ENCODE assay signal across 8 mouse cellular contexts in the genomic region with DNA sequence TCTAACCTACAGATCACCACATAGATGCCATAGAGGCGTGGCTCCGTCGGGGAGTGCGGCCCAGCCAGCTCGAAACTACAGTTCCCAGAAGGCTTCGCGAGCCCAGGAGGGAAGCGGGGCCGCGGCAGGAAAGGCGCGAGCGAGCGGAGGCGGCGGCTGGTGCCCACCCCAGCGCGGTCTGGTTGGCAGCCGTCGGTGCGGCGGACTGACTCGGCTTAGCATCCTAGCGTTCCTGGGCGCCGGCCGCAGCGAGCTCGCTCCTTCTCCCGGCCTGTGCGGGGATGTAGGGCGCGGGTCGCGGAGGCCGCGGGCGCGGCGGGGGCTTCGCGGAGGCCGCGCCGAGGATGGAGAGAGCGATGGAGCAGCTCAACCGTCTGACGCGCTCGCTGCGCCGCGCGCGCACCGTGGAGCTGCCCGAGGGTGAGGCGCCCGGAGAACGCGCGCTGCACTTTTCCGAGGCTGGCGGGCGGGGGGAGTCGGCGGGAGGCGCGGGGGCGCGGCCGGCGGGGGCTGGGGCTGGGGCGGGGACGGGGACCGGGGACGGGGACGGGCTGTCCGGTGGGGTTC. TPM values are rescaled to one million over a fixed set of nuclear protein-coding genes. Genes with fewer than 3 reads are reported as not detected.
A peak's percentile ranks its signal among the peaks of the same experiment; 100 is the strongest.
DNase-seq lines count a peak whose midpoint lies in the region; ATAC-seq lines count a peak whose summit lies in the region.

Gene Hace1, plus strand, starts transcription at position 99 of the 567 bp plus-strand sequence.

- peak within 1 kb of the TSS; percentile 89 for H3K9ac ChIP-seq in intestine, embryonic 16.5 days (ENCODE audit: low read depth, low read length)

- under 1% methylated on average over 48 of the region's 79 CpGs for WGBS in intestine, embryonic 16.5 days

- H3K27me3 ChIP-seq in intestine, embryonic 16.5 days (replicated peaks; ENCODE audit: control insufficient read depth, insufficient read depth, low read length), result no peaks in the 10 kb centered on the region

- H3K4me2 ChIP-seq in intestine, embryonic 16.5 days (ENCODE audit: low read depth, low read length), result peak within 1 kb of the TSS; percentile 61

- H3K9me3 ChIP-seq in intestine, embryonic 16.5 days (ENCODE audit: control insufficient read depth, low read length), result no peaks in the 10 kb centered on the region

- no peaks in the 10 kb centered on the region for H3K4me1 ChIP-seq in intestine, embryonic 16.5 days (ENCODE audit: control insufficient read depth, insufficient read depth, low read length)

- no peaks in the 10 kb centered on the region for H3K36me3 ChIP-seq in intestine, embryonic 16.5 days (ENCODE audit: control insufficient read depth, insufficient read depth, low read length)

- peak within 1 kb of the TSS; percentile 85 for H3K27ac ChIP-seq in intestine, embryonic 16.5 days (ENCODE audit: low read length)

- ATAC-seq in intestine, embryonic 16.5 days, result peak; percentile 99

- peak; percentile 64 for DNase-seq in adrenal gland, adult 8-10 months
- peak; percentile 88 for DNase-seq in embryo, embryonic 9.5 days (ENCODE audit: extremely low spot score)
- peak; percentile 63 to 82 for DNase-seq in gastrocnemius, postnatal 4 days (ENCODE audit: low spot score in 2 of 2)
- peak; percentile 89 to 93 for DNase-seq in left cerebral cortex, postnatal 25 days (ENCODE audit: low spot score in 2 of 2)
- peak; percentile 86 for DNase-seq in mesoderm, embryonic 11.5 days (ENCODE audit: low read depth, low spot score)
- DNase-seq in right cerebral cortex, postnatal 25 days, result peak; percentile 90
- peak; percentile 77 to 78 for DNase-seq in urinary bladder, postnatal 36 days (ENCODE audit: low spot score in 2 of 2)

- intact Hi-C loops in left cerebral cortex, postnatal 25 days (cut with DNase I), result no loop called here

- H3K4me3 ChIP-seq in intestine, embryonic 16.5 days (ENCODE audit: low read length), result peak within 1 kb of the TSS; percentile 96

RNA-seq across cellular contexts. Expression of gene Hace1, which starts in this region (rescaled TPM):
- 10 to 100 TPM; 10.3 to 11.8 (median 10.8) TPM for total RNA-seq in adrenal gland, adult 8-10 months (2022)
- total RNA-seq in gastrocnemius, postnatal 4 days (2021), result 10 to 100 TPM in 1 of 2 experiments, 1 to 10 TPM in 1; 9.3 to 10.3 TPM
- polyA plus RNA-seq in intestine, embryonic 16.5 days (2015; fragmentation: Nextera tagmentation; extraction: Ambion mirVana), result 10.6 and 11.3 TPM in 2 replicates
- total RNA-seq in left cerebral cortex, postnatal 25 days (2021), result 10 to 100 TPM; 49.8 to 51.9 TPM

Comparison
In these comparisons a context has a peak if more than half of its experiments do, and no peak if none do; other contexts are left out.
1. Peak in every context shown above with its lines: DNase-seq, ATAC-seq, H3K4me3 ChIP-seq and H3K27ac ChIP-seq.